Mouse (Mus musculus): ENCODE measurements around the gene Tgfb1.
"Not testable (repeated sequence)": the region's sequence is repeated elsewhere in the genome, so short reads cannot be mapped to it uniquely, and the experiment has no call there.

Gene Tgfb1

DNA sequence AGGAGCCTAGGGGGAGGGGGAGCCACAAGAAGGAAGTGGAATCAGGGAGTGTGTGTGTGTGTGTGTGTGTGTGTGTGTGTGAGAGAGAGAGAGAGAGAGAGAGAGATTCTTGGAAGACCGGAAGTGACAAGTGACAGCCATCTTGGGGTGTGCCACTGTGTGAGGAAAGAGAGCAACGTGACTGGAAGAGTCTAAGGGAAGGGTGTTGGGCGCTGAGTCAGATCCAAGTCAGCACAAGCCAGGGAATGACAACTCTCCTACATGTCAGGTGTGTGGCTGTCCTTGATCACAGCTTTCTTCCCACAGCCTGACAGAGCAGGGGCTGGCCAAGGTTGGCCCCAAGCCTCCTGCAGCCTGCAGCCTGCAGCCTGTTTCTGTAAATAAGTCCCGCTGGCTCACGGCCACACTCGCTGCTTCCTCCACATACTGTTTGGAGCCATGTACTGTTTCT is 19.0 kb downstream of the Tgfb1 start:
- in situ Hi-C loops (cut with MseI, MboI): no loop called here

DNA sequence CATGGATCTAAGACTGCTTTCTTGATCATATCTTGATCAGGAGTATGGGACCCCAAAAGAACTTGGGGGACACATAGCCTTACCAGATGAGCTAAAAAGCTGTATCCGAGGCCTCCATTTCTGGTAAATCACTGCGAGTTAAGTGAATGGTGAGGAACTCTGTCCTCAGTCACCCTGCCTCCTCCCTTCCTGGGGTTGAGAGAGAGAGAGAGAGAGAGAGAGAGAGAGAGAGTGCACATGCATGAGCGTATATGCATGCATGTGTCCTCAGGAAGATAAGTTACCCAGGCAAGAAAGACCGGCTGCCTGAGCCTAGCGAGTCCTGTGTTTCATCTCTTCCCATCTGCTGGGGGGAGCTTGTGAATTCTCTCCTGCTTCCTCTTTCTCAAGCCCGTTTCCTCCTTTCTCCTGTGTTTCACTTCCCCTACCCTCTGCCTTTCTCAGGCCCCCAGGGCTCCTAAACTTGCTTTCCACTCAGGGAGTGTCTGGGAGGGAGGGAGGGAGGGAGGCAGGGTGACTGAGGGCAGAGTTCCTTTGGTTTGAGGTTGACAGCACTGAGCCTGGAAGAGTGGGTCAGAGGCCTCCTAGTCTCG is 19.9 kb downstream of the Tgfb1 start:
- in situ Hi-C loops (cut with MseI, MboI): no loop called here

DNA sequence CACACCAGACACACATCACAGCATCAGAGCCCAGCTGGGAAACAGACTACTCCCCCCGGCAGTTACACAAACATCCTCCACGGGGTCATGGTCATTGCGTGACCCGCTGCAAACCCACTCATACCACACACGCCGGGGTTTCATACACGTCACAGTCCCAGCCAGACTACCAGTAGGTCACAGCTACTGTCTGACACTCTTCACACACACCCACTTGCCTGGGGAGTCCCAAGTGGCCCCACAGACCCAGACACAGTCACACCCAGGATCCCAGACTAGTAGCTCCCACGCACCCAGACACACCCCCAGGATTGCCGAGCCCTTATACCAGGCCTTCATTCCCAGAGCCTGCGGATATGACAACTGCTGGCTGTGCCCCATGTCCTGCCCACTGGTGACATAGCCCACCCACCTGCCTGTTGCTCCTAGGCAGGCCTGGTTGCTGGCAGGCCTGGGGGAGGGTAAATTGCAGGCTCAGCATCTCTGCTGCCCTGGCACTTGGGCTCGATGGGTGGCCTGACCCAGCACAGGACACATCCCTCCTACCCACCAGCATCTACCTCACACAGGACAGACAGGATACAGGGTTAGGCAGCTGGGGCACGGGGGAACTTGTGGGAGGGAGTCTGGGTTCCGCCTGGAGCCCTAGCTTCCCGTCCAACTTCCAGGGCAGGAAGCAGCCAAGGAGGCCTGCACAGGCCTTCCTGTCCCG is 20.9 kb downstream of the Tgfb1 start:
- in situ Hi-C loops (cut with MseI, MboI): no loop called here

DNA sequence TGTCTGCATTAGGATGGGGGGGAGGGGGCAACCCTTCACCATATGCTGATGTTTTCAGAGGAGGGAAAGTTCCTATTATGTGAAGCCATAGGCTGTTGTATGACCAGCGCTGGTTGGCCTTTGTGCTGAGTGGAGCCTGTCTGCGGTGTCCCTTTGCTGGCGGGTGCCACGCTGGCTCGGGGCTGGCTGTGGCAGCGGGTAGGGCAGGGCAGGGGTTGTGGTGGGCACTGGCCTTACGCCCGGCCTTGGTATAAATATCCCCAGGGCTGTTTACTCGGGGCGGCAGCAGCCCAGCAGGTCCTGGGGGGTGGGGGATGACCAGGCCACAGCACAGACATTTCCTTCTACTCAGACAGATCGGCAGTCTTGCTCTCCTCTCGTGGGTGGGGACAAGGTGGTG is 23.2 kb downstream of the Tgfb1 start:
- in situ Hi-C loops (cut with MseI, MboI): no loop called here

DNA sequence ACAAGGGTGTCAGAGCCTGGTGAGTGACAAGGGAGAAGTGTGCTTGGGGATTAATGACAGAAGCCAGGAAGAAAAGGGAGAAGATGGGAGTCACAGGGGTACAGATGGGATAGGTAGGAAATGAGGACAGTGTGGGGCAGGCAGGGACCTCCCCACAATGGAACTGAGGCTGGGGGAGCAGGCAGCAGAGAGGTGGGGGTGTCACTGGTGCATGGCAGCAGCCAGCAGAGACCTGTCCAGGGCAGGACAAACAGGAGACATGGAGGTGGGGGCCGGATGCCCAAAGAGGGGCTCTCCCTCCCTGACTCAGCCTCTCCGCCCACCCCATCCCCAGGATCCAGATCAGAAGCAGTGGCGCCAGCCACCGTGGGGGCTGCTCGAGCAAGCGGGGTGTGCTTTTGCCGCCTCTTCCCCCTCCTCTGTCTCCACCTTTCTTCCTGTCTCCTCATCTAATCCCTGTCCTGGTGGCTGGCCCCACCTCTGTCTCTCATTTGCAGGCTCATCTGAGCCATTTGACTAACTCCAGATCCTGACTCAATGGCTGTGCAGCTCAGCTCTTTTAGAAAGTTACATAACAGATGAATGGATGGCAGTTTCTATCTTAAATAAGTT is 23.8 kb downstream of the Tgfb1 start:
- in situ Hi-C loops (cut with MseI, MboI): no loop called here

DNA sequence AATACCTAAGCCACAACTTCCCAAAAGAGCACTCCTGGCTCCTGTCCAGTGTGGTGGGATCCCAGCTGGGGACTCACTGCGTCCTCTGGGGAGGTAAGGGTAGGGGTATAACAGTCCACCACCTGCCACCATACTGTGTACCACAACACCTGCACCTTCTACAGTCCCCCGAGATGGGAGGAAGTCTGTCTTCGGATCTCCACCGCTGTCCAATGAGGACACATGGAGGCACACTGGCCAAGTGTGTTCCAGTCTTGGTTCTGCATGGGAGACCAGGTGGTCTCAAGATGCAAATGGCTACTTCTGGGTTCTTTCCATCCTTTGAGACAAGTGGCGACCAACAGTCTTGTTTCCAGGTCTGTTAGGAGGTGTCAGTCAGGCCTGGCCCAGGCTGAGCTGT is 24.4 kb downstream of the Tgfb1 start:
- in situ Hi-C loops (cut with MseI, MboI): no loop called here

DNA sequence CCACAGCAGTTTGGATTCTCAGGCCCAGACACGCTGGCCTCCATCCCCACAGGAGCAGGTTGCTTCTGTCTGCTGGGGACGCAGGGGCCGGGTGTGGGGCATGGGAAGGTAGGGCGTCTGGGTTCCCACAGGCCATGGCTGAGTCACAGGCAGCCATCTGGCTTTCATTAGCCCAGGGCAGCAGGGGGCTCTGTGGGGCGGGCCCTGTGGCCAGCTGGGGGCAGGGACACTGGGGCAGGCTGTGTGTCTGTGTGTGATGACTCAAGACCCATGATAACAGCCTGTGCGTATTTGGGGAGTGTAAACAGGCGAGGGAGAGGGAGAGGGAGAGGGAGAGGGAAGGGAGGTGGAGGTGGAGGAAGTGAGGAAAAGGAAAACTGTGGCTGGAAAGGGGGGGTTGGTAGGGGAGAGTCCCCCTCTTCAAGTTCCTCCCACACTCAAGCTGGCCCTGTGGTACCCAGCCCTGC is 25.0 kb downstream of the Tgfb1 start:
- in situ Hi-C loops (cut with MseI, MboI): no loop called here

DNA sequence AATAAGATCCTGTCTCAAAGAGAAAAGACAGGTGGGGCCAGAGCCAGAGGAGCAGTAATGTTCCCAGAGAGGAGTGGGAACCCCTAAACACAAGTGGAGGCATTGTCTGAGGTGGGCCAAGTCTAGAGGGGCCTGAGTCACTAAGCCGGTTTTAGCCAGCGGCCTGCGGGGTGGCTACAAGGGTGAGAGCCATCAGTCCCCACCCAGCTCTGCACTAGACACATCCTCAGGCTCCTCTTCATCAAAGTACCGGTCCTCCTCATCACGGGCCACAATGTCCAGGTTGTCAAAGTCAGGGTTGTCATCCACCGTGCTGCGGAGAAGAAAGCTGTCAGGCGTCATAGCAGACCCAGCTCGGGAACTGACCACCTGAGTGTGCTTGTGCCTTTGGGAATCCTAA is 26.0 kb downstream of the Tgfb1 start:
- in situ Hi-C loops (cut with MseI, MboI): no loop called here

DNA sequence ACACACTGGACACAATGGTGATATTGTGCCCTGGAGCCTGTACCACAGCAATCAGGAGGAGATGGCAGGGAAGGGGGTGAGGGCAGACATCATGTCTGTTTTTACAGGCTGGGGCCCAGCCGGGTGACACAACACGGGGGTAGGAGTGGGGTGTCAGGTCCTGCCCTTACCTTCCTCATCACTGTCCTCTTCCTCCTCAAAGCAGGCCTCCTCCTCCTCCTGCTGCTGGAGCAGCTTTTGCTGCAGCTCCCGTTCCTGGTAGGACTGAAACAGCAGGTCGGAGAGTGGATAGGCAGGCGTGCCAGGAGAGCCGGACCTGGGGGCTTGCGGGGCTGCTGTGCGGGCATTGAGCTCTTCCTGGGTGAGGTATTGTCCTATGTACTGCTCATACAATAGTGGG is 27.8 kb downstream of the Tgfb1 start:
- in situ Hi-C loops (cut with MseI, MboI): no loop called here

DNA sequence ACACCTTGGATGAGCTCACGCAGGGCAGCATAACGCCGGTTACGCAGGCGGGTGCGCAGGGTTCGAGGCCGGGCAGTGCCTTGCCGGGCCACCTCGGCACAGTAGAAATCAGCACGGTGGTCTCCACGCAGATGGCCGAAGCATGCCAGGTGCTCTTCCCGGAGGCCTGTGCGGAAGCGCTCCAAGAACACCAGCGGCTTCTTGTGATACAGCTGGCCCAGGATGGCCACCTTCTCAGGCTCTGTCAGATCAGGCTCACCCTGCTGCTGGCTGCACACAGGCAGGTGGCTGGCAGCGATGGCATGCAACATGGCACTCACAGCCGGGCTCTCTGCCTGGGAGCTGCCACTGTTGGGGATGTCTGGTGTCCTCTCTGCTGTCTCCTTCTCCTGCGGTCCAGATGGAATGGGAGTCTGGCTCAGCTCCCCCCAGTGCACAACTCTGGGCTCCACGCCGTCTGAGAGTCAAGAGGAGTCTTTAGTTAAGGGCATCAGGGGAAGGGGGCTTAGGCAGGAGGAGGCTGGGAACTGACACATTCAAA is 29.0 kb downstream of the Tgfb1 start:
- in situ Hi-C loops (cut with MseI, MboI): no loop called here

DNA sequence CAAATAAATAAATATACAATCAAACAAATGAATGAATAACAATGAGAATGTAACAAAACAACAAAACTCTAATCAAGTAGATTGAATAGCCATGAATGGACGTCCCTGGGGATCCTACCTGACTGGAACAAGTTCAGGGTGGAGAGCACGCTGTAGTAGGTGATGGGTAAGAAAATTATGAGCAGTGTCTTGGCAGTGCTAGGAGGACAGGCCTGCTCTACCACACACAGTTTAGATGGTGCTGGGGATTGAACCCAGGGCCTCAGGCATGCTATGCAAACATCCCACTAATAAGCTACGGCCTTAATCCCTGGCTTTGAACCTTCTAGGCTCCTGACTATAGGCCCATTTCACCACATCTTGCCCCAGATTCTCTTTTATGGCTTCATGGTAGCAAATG is 30.7 kb downstream of the Tgfb1 start:
- in situ Hi-C loops (cut with MseI, MboI): no loop called here

DNA sequence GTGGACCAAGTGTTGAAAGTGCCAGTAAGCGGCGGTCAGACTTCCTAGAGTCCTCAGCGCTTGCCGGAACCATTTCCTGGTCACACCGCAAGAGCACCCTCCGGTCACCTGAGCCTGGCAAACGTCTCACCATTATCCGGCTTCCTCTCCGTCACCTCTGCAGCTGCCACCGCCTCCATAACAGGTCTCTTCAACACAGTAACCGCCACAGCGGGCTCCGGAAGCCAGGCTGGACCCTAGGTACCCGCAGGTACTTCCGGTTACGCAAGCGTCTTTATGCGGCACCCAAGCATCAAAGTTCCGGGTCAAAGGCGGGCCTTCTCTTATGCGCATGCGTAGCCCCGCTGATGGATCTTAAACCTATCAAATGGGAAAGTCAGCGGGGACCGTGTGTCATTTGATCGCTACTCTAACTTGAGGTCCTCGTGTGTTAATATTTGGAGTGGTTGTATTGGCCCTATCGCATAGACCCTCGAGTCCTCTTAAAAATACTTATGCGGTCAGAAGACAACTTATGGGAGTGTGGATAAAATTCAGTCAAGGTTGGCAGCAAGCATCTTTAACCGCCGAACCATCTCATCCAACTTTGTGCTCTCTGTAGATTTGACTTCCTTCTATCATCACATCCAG is 32.1 kb downstream of the Tgfb1 start, which contains the start of gene Ccdc97:
Ccdc97 (minus strand) TSS at position 301 of the 630 bp plus-strand sequence.
- in situ Hi-C loops (cut with MseI, MboI): no loop called here

DNA sequence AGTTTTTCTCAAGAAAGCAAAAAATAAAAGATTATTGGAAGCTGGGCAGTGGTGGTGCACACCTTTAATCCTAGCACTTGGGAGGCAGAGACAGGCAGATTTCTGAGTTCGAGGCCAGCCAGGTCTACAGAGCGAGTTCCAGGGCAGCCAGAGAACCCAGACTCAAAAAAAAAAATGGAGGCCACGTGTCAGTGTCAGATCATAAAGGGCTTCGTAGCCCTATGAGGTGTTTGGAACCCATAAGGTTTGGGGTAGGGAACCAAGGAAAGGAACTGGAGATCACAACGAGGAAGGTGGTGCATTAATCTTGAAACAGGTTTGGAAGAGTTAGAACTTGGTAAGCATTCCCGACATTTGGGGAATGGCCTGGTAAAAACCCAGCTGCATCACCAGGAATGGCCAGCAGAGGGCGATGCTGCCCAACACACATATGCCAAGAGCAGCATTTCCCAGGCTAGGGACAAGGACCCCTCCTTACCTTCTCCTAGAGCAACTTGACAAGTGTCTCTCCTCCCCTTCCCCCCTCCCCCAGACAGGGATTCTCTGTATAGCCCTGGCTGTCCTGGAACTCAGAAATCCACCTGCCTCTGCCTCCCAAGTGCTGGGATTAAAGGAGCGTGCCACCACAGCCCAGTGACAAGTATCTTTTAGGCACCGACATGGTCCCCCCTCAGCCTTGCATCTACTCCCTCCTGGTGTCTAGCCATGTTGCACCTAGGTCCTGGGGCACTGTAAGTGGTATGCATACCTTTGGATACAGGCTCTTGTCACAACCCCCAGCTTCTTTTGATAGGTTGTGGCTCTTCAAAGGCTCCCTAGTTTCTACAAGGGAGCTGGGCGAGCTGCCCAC is 33.2 kb downstream of the Tgfb1 start:
- in situ Hi-C loops (cut with MseI, MboI): no loop called here

DNA sequence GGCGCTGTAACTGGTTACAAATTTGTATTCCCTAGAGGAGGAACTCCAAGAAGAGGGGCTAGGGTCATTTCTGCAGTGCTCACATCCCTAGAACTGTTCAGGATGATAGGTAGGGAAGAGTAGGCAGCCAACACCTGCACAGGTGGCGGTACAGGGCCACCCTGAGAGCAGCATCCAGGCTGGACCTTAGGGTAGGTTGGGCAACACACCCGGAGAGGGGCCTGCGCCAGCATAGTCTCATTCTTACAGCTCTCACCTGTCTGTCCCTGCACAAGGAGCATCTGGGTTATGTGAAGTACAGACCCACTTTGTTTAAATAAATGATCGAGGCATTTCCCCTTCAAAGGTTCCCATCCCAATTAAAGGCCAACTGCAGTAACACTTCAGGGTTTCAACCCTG is 34.0 kb downstream of the Tgfb1 start:
- in situ Hi-C loops (cut with MseI, MboI): no loop called here

DNA sequence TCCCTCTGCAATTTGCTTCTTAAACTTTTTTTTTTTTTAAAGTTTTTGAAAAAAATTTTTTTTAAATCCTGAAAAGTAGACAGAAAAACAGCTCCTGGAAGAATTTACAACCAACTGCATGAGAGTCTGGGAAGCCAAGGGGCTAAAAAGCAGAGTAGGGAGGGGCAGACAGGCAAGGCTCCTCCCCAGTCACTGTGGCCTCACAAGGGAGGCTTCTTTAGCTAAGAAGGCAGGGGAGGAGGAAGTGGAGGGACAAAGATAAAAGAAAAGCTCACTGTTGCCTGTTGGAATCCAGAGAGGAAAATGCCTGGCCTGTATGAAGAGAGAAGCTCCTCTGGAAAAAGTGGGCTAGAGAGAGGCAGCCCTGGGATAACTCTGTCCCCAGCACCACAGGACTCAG is 35.0 kb downstream of the Tgfb1 start:
- in situ Hi-C loops (cut with MseI, MboI): not testable (repeated sequence)

DNA sequence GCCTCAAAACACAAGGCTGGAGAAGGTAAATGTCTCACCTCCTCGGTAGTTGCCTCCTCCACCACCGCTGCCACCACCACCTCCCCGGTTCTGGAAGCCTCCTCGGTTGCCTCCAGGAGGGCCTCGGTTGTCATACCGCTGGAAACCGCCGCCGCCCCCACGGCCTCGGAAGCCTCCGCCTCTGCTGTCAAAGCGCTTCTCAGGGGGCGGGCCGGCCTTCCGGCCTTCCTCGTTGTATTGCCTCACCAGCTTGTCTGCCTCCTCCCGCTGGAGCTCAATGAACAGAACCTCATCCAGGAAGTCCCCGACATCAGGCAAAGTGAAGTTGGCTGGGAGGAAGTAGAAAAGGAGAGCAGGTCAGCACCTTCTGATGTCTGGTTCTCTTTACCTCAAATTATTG is 39.1 kb downstream of the Tgfb1 start:
- in situ Hi-C loops (cut with MseI, MboI): no loop called here

DNA sequence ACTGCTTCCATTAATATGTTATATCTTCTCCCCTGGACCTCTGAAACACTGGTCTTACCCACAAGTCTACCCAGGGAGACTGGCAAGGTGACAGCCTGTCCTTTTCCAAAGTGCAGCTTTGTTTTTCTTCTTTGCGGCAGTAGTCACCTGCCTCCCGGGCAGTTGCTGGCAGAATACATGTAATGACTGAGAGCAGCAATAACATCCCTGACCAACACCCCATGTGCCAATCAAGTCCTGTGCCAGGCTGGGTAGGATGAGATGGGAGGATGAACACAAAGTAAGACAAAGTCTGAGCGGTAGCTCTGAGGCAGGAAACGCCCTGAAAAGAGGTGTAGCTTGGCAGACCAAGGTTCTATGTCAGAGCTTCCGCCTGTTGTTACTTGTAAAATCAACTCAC is 41.0 kb downstream of the Tgfb1 start:
- in situ Hi-C loops (cut with MseI, MboI): no loop called here

DNA sequence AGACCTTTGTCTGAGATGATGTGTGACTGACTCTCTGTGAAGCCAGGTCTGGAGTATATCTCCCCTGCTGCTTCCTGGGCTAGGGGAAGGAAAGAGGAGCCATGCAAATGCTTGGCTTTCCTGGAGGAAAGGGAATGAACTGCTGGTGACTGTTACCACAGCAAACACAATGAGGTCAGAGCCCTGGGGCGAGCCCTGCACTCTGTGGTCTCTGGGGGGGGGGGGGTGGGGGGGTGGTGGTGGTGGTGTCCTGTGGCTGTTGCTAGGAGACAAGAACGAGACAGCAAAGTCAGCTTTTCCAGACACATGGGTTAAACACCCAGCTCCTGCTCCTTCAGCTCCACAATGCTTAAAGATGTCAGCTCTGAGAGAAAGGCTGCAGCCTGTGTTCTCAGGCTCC is 42.6 kb downstream of the Tgfb1 start:
- in situ Hi-C loops (cut with MseI, MboI): no loop called here

DNA sequence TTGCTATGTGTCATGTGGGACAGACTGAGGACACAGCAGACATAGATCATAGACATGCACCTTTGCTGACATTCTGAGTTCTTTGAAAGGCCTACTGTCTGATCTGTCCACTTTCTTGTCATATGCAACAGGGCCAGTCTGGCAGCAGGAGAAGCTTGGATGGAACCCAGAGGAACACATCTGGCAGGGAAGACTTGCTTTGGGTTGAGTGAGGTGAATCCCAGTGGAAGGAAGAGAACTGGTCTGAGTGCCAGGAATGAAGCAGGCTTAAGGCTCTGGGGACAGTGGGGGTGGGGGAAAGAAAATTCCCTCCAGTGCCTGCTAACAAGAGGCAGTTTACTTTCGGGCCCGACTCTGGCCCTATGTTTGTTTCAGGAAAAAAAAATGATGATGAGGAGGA is 43.1 kb downstream of the Tgfb1 start:
- in situ Hi-C loops (cut with MseI, MboI): no loop called here

DNA sequence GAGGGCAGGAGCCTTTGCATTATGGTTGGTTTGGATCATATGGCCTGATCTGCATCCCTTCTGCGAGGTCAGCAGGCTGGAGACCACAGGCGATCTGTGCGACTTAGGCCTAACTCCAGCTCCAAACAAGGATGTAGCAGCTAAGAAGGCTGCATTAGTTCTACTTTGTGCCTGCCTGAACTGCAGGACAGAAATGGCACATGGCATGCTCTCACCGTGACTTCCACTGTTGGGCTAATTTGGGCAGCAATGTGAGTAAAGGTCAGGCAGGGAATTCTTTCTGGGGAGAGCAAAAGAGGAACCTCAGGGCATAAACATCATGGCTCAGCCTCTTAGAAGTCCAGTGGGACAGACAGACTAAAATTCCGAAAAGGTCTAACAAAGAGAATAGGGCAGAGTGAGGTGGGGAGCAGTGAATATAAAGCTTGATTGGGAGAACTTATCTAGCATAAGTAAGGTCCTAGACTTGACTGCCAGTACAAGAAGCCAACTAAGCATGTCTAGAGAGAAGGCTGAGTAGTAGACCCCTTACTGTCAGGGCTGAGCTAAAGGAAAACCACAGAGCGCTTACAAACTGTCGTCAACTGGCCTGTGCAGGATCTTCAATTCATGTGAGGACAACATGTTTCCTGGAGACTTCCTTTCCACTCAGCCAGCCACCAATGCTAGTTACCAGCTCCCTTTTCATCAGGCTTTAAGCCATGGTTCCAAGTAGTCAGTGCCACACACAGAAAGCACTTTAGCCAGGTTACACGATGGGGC is 44.7 kb downstream of the Tgfb1 start:
- in situ Hi-C loops (cut with MseI, MboI): no loop called here

DNA sequence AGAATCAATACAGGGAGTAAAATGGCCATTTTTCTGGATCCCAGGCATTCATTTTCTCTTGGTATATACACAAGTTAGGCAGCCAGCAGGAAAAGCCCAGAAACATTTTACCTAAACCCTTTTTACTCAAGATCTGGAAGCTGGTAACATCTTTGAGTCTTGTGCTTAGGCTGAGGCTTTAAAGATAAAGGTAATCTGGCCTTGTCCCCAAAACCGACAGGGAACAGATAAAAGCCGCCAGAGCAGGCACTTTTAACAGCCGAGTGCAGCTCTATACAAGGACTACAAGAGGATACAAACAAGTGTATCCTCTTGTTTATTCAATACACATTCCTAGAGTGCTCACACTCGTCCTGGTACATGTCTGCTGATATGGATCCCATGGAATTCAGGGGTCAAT is 48.2 kb downstream of the Tgfb1 start:
- in situ Hi-C loops (cut with MseI, MboI): no loop called here

Data from mouse trophoblast stem cell (cell line).